Comparison of ENCODE assay signal across 8 mouse cellular contexts in the genomic region with DNA sequence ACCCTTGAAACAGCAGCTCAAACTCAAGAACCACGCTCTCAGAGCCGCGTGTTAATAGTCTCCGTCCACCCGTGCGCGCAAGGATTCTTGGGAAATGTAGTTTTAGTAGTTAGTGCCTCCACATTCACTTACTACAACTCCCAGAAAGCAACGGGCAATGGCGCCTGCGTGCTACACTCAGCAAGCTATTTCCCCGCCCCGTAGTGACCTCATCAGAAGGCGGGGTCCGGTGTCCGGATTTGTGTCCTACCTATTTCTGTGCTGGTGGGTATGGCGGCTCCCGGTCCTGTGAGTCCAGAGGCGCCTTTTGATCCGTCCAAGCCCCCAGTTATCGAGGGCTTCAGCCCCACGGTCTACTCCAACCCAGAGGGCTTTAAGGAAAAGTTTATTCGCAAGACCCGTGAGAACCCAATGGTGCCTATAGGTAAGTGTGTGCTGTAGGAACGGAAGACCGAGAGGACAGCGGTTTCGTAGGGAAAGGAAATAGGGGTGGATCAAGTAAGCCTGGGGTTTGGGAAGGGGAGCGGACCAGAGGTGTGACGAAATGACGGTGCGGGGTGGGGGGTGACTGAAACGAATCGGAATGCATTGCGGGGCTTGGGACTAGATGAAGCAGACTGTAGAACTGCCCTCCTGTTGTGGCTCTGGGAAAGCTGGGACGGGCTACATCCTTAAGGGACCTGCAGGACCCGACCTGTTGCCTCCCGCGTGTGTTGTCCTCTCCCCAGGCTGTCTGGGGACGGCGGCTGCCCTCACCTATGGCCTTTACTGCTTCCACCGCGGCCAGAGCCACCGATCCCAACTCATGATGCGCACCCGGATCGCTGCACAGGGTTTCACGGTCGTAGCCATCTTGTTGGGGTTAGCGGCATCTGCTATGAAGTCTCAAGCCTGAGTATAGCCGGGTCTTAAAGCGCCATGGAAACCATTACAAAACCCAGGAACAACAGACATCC. TPM values are rescaled to one million over a fixed set of nuclear protein-coding genes. Genes with fewer than 3 reads are reported as not detected.
A peak's percentile ranks its signal among the peaks of the same experiment; 100 is the strongest.
DNase-seq lines count a peak whose midpoint lies in the region; ATAC-seq and TF ChIP-seq lines count a peak whose summit lies in the region.

A gene (minus strand): TSS at position 95 of the 956 bp plus-strand sequence.
A gene (plus strand): TSS at position 212 of the 956 bp plus-strand sequence.

- peak; percentile 99 for DNase-seq in CH12.LX (ENCODE audit: extremely low read depth)
- peak; percentile 99 for DNase-seq in c-Kit-positive CD71-positive TER-119-negative erythroid progenitor cells, embryonic 14.5 days (ENCODE audit: low read depth)
- DNase-seq in forebrain, embryonic 11.5 days (ENCODE audit: low spot score) = peak; percentile 98
- peak; percentile 99 for DNase-seq in kidney, postnatal 36 days
- peak; percentile 99 for DNase-seq in telencephalon, adult 2 months (ENCODE audit: low read depth, low spot score)

- H3K4me1 ChIP-seq in CH12.LX (ENCODE audit: control insufficient read depth in 1 of 2, insufficient read depth in 2 of 2) = peaks cover 7 to 32% of the 10 kb centered on the region in 2 experiments
- 0 out of 2 replicates have a peak, but pooled peaks cover 3% of the 10 kb centered on the region for H3K4me1 ChIP-seq in forebrain, embryonic 11.5 days (replicated peaks; ENCODE audit: control insufficient read depth, insufficient read depth, low read length)
- peaks cover 19% of the 10 kb centered on the region for H3K4me1 ChIP-seq in heart, embryonic 16.5 days (ENCODE audit: control insufficient read depth, insufficient read depth, low read length)
- H3K4me1 ChIP-seq in liver, embryonic 15.5 days (replicated peaks) = peaks cover 41% of the 10 kb centered on the region
- peaks cover 8% of the 10 kb centered on the region for H3K4me1 ChIP-seq in neural tube, embryonic 12.5 days

- H3K4me3 ChIP-seq in CH12.LX (replicated peaks in 1 of 3; ENCODE audit: low read depth in 2 of 3, low read length in 2 of 3, poor library complexity in 1 of 3) = peak within 1 kb of the TSS; percentile 79 to 99 (median 94)
- H3K4me3 ChIP-seq in forebrain, embryonic 11.5 days (ENCODE audit: low read depth, low read length) = peak within 1 kb of the TSS; percentile 80
- H3K4me3 ChIP-seq in heart, embryonic 16.5 days (ENCODE audit: low read length) = peak within 1 kb of the TSS; percentile 93
- H3K4me3 ChIP-seq in liver, embryonic 15.5 days (replicated peaks) = peak within 1 kb of the TSS; percentile 89
- peak within 1 kb of the TSS; percentile 66 for H3K4me3 ChIP-seq in neural tube, embryonic 12.5 days

- no peak for TF ChIP-seq RAD21 in CH12.LX (IDR thresholded peaks at IDR 0.05; ENCODE audit: low read depth, low read length)

- peak within 1 kb of the TSS; percentile 65 for H3K4me2 ChIP-seq in CH12.LX (ENCODE audit: insufficient read depth, low read depth, poor library complexity, severe bottlenecking)
- H3K4me2 ChIP-seq in forebrain, embryonic 11.5 days (ENCODE audit: low read depth, low read length, severe bottlenecking) = peak within 1 kb of the TSS; percentile 60
- H3K4me2 ChIP-seq in heart, embryonic 16.5 days (ENCODE audit: low read depth, low read length) = peak within 1 kb of the TSS; percentile 86
- peak within 1 kb of the TSS; percentile 90 for H3K4me2 ChIP-seq in liver, embryonic 15.5 days
- peak within 1 kb of the TSS; percentile 76 for H3K4me2 ChIP-seq in neural tube, embryonic 12.5 days (replicated peaks)

- TF ChIP-seq EP300 in CH12.LX (IDR thresholded peaks at IDR 0.05; ENCODE audit: low read length) = no peak

- in situ Hi-C loops in CH12.LX (cut with MboI; ENCODE audit: low pct_ligation_motif_present, low pct_unique_long_range_greater_than_20kb, low sequenced_read_pairs) = no loop called here

- H3K27me3 ChIP-seq in CH12.LX (replicated peaks) = no peaks in the 10 kb centered on the region
- no peaks in the 10 kb centered on the region for H3K27me3 ChIP-seq in forebrain, embryonic 11.5 days (ENCODE audit: control insufficient read depth, insufficient read depth, low read length)
- no peaks in the 10 kb centered on the region for H3K27me3 ChIP-seq in heart, embryonic 16.5 days (ENCODE audit: control insufficient read depth, insufficient read depth, low read length)
- no peaks in the 10 kb centered on the region for H3K27me3 ChIP-seq in liver, embryonic 15.5 days
- no peaks in the 10 kb centered on the region for H3K27me3 ChIP-seq in neural tube, embryonic 12.5 days (replicated peaks)

- H3K36me3 ChIP-seq in CH12.LX (replicated peaks in 1 of 2; ENCODE audit: control insufficient read depth in 1 of 2, insufficient read depth in 1 of 2, low read length in 1 of 2) = peaks cover 13 to 68% of the 10 kb centered on the region in 2 experiments
- no peaks in the 10 kb centered on the region; the same call in 1 of the 2 replicates for H3K36me3 ChIP-seq in forebrain, embryonic 11.5 days (ENCODE audit: control insufficient read depth, insufficient read depth, low read length)
- H3K36me3 ChIP-seq in heart, embryonic 16.5 days (ENCODE audit: control insufficient read depth, insufficient read depth) = peaks cover 15% of the 10 kb centered on the region
- peaks cover 48% of the 10 kb centered on the region for H3K36me3 ChIP-seq in liver, embryonic 15.5 days (replicated peaks)
- peaks cover 35% of the 10 kb centered on the region for H3K36me3 ChIP-seq in neural tube, embryonic 12.5 days

- dilution Hi-C loops in CH12.LX (cut with MboI; ENCODE audit: extremely low pct_ligation_motif_present, extremely low pct_unique_long_range_greater_than_20kb, low sequenced_read_pairs) = no loop called here

- peaks cover 28% of the 10 kb centered on the region for H3K79me2 ChIP-seq in CH12.LX (replicated peaks; ENCODE audit: control insufficient read depth, extremely low read depth, insufficient read depth, poor library complexity, severe bottlenecking)

- peak within 1 kb of the TSS; percentile 28 for H3K27ac ChIP-seq in CH12.LX (ENCODE audit: insufficient read depth, low read depth)
- H3K27ac ChIP-seq in forebrain, embryonic 11.5 days (ENCODE audit: low read depth, low read length) = peak within 1 kb of the TSS; percentile 62
- H3K27ac ChIP-seq in heart, embryonic 16.5 days (ENCODE audit: low read length) = peak within 1 kb of the TSS; percentile 74
- H3K27ac ChIP-seq in liver, embryonic 15.5 days (replicated peaks) = peak within 1 kb of the TSS; percentile 86
- peak within 1 kb of the TSS; percentile 34; the same call in 1 of the 2 replicates for H3K27ac ChIP-seq in neural tube, embryonic 12.5 days

- no peak for TF ChIP-seq CTCF in CH12.LX (conservative IDR thresholded peaks at IDR 0.05 in 1 of 2, IDR thresholded peaks at IDR 0.05 in 1 of 2; ENCODE audit: low read depth in 2 of 2, low read length in 2 of 2)

- ATAC-seq in forebrain, embryonic 11.5 days (replicated peaks; ENCODE audit: low FRiP score) = peak; percentile 96
- ATAC-seq in heart, embryonic 16.5 days (replicated peaks; ENCODE audit: extremely low read depth, insufficient read depth, low FRiP score) = peak; percentile 98
- peak; percentile 98 for ATAC-seq in liver, embryonic 15.5 days (ENCODE audit: insufficient read depth)
- ATAC-seq in neural tube, embryonic 12.5 days (ENCODE audit: low FRiP score, low read depth) = peak; percentile 98

- peak; percentile 94 for TF ChIP-seq POLR2A in CH12.LX (IDR thresholded peaks at IDR 0.05; ENCODE audit: low read depth, low read length)

- WGBS in forebrain, embryonic 11.5 days = under 1% methylated on average over 51 of the region's 51 CpGs
- under 1% methylated on average over 51 of the region's 51 CpGs for WGBS in heart, embryonic 16.5 days
- WGBS in liver, embryonic 15.5 days (ENCODE audit: insufficient replicate concordance) = under 1% methylated on average over 51 of the region's 51 CpGs
- whole genome bisulfite sequencing in neural tube, embryonic 12.5 days = under 1% methylated on average over 51 of the region's 51 CpGs

- peak within 1 kb of the TSS; percentile 85 for H3K9ac ChIP-seq in CH12.LX (ENCODE audit: insufficient read depth, low read depth)
- H3K9ac ChIP-seq in forebrain, embryonic 11.5 days (ENCODE audit: low read length) = peak within 1 kb of the TSS; percentile 86
- H3K9ac ChIP-seq in heart, embryonic 16.5 days (ENCODE audit: low read length) = peak within 1 kb of the TSS; percentile 92
- H3K9ac ChIP-seq in liver, embryonic 15.5 days = peak within 1 kb of the TSS; percentile 82
- H3K9ac ChIP-seq in neural tube, embryonic 12.5 days = peak within 1 kb of the TSS; percentile 74

- no peaks in the 10 kb centered on the region for H3K9me3 ChIP-seq in CH12.LX (replicated peaks; ENCODE audit: low read length)
- no peaks in the 10 kb centered on the region for H3K9me3 ChIP-seq in forebrain, embryonic 11.5 days (ENCODE audit: control insufficient read depth, low read length)
- no peaks in the 10 kb centered on the region for H3K9me3 ChIP-seq in heart, embryonic 16.5 days (replicated peaks; ENCODE audit: control insufficient read depth, low read length)
- H3K9me3 ChIP-seq in liver, embryonic 15.5 days (replicated peaks) = no peaks in the 10 kb centered on the region
- no peaks in the 10 kb centered on the region for H3K9me3 ChIP-seq in neural tube, embryonic 12.5 days

TF ChIP-seq in CH12.LX, 34 proteins besides CTCF, POLR2A, EP300 and RAD21 (continues in another document):
- TF ChIP-seq MAFK (IDR thresholded peaks at IDR 0.05; ENCODE audit: insufficient replicate concordance, low read length) (no peak), UBTF (IDR thresholded peaks at IDR 0.05; ENCODE audit: low read depth, low read length) (no peak; the same call in 1 of the 2 replicates), E2F4 (IDR thresholded peaks at IDR 0.05; ENCODE audit: insufficient replicate concordance, low read depth, low read length) (peak; percentile 48; the same call in 1 of the 2 replicates), PAX5 (IDR thresholded peaks at IDR 0.05; ENCODE audit: low read length) (no peak), SMC3 (IDR thresholded peaks at IDR 0.05; ENCODE audit: low read depth, low read length) (no peak)

RNA-seq across cellular contexts. Expression of the first gene that starts in this region (rescaled TPM):
- total RNA-seq in CH12.LX (2012; rRNA removed) (100 and 137 TPM in 2 replicates), CH12.LX (2014; rRNA removed) (127 and 132 TPM in 2 replicates)
- 187 and 197 TPM in 2 replicates for polyA plus RNA-seq in CH12.LX (2012; ENCODE audit: insufficient read length, low read depth)
- 71.1 and 78.9 TPM in 2 replicates for polyA plus RNA-seq in forebrain, embryonic 11.5 days (2014; fragmentation: Nextera tagmentation; extraction: Ambion mirVana)
- 55.0 and 56.7 TPM in 2 replicates for polyA plus RNA-seq in heart, embryonic 16.5 days (2015; fragmentation: Nextera tagmentation; extraction: Ambion mirVana)
- polyA plus RNA-seq in liver, embryonic 15.5 days (2015; fragmentation: Nextera tagmentation; extraction: Ambion mirVana) = 43.2 and 47.0 TPM in 2 replicates
- 58.0 and 66.2 TPM in 2 replicates for polyA plus RNA-seq in neural tube, embryonic 12.5 days (2016; fragmentation: Nextera tagmentation; extraction: Ambion mirVana)

RNA-seq across cellular contexts. Expression of the second gene that starts in this region (rescaled TPM):
- 75.7 and 86.0 TPM in 2 replicates for total RNA-seq in CH12.LX (2012; rRNA removed)
- total RNA-seq in CH12.LX (2014; rRNA removed) = 44.2 and 51.6 TPM in 2 replicates
- polyA plus RNA-seq in CH12.LX (2012; ENCODE audit: insufficient read length, low read depth) = 89.8 and 106 TPM in 2 replicates
- polyA plus RNA-seq in forebrain, embryonic 11.5 days (2014; fragmentation: Nextera tagmentation; extraction: Ambion mirVana) = 144 and 150 TPM in 2 replicates
- polyA plus RNA-seq in heart, embryonic 16.5 days (2015; fragmentation: Nextera tagmentation; extraction: Ambion mirVana) = 272 and 295 TPM in 2 replicates
- 94.3 and 106 TPM in 2 replicates for polyA plus RNA-seq in liver, embryonic 15.5 days (2015; fragmentation: Nextera tagmentation; extraction: Ambion mirVana)
- 172 and 180 TPM in 2 replicates for polyA plus RNA-seq in neural tube, embryonic 12.5 days (2016; fragmentation: Nextera tagmentation; extraction: Ambion mirVana)

Comparison
In these comparisons a context has a peak if more than half of its experiments do, and no peak if none do; other contexts are left out.
1. Peak in every context shown above with its lines: DNase-seq, ATAC-seq, H3K4me3 ChIP-seq and H3K27ac ChIP-seq.
2. H3K27ac ChIP-seq: peak in every context shown above with its lines; median percentile 86 in liver, embryonic 15.5 days; 74 in heart, embryonic 16.5 days; 62 in forebrain, embryonic 11.5 days; 34 in neural tube, embryonic 12.5 days; 28 in CH12.LX.